Mouse (Mus musculus) kidney, adult 2 months (tissue): ENCODE data around the gene Arid3b. TPM values are rescaled to one million over a fixed set of nuclear protein-coding genes. Genes with fewer than 3 reads are reported as not detected.
A peak's percentile ranks its signal among the peaks of the same experiment; 100 is the strongest.

Source experiments
- DNase-seq: peaks from one replicate; pipeline ENCODE4 v3.0.0; 2021
- H3K27ac ChIP-seq: fragments of 200-500 bp; 2 replicates; pipeline ENCODE4 v1.5.1; 2012; ENCODE audit warnings: low read depth, low read length, control low read depth, inconsistent platforms; ENCODE audit not compliant: insufficient read depth
- H3K27me3 ChIP-seq: fragments of 200-500 bp; replicated peaks from 2 replicates; pipeline ENCODE4 v1.6.1; 2012; ENCODE audit warnings: mild to moderate bottlenecking, moderate library complexity, low read length, inconsistent platforms; ENCODE audit not compliant: control insufficient read depth, insufficient read depth
- H3K36me3 ChIP-seq: fragments of 200-500 bp; 2 replicates; pipeline ENCODE4 v1.6.1; 2012; ENCODE audit warnings: mild to moderate bottlenecking, moderate library complexity, low read length, inconsistent platforms; ENCODE audit not compliant: control insufficient read depth, insufficient read depth
- H3K4me1 ChIP-seq: fragments of 200-500 bp; 2 replicates; pipeline ENCODE4 v1.6.1; 2011; ENCODE audit warnings: low read length; ENCODE audit not compliant: control insufficient read depth, insufficient read depth
- H3K4me3 ChIP-seq: fragments of 200-500 bp; 2 replicates; pipeline ENCODE4 v1.5.1; 2011; ENCODE audit warnings: mild to moderate bottlenecking, low read depth, low read length, control low read depth; ENCODE audit not compliant: insufficient read depth
- CTCF ChIP-seq: fragments of 200-500 bp; conservative IDR thresholded peaks from 2 replicates; pipeline ENCODE4 v1.5.1; 2011; ENCODE audit warnings: low read depth, mild to moderate bottlenecking, control low read depth, low read length, moderate library complexity, mixed read lengths; ENCODE audit not compliant: insufficient read depth, insufficient read length
- POLR2A ChIP-seq: fragments of 200-500 bp; IDR thresholded peaks from one replicate; pipeline ENCODE4 v1.6.1; 2011; ENCODE audit warnings: low read depth, low read length, control low read depth
- WGBS: fragments of 180-500 bp; shearing (Covaris S2); methylation state at CpG from one replicate; pipeline ENCODE4 v1.1.7; 2018; 5-methylcytosine and 5-hydroxymethylcytosine counted together
- polyA plus RNA-seq: library from polyadenylated mRNA; depleted of rRNA; stranded (reverse); fragments of >200 nt; gene quantifications from 2 replicates; pipeline ENCODE4 v1.2.3, GENCODE M21; 2012

Arid3b gene
- polyA plus RNA-seq, 1 experiment, result 5.0 TPM

DNA sequence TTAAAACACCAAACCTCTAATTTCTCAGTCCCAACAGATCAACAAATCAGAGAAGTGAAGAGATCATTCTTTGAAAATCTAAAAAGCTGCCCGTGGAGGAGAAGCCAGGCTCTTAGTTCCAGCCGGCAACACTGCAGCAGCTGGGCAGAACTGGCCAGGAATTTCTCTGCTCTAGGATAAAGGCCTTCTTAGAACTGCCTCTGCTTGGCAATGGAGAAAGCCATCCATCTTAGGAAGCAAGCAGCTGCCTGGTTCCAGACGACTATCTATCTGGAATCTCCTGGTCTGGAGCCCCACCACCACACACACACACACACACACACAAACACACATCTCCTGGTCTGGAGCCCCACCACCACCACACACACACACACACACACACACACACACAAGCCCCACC, 21.7 kb downstream of the Arid3b start:
- Histone ChIP-seq H3K36me3 (no peaks in the 10 kb centered on the region; the same call in 1 of the 2 replicates), H3K4me1 (peaks cover 13% of the 10 kb centered on the region; the same call in 1 of the 2 replicates), H3K27me3 (no peaks in the 10 kb centered on the region), H3K4me3 (no peak overlapping the region), H3K27ac (no peak overlapping the region)
- DNase-seq, result no peak
- WGBS, result 44% methylated on average over 3 of the region's 3 CpGs
- no peak for TF ChIP-seq POLR2A
- TF ChIP-seq CTCF, result no peak

DNA sequence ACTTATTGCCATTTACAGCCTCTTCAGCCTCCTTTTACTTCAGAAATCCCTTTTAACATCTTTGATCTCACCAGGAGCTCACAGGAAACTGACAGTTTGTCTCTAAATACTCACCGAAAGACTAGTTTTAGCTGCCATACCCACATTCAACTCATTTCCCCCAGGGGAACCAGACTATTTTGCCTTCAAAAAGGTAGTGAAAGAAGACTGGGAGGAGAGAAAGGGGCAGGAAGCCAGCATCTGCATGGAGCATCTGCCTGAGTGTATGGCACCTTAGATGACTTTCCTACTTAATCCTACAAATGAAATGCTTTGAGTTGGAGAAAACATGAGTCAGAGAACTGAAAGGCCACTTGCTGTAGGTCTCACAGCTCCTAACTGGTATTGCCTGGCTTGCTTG, 22.6 kb downstream of the Arid3b start:
- Histone ChIP-seq H3K27ac (no peak overlapping the region), H3K4me3 (no peak overlapping the region), H3K36me3 (no peaks in the 10 kb centered on the region; the same call in 1 of the 2 replicates), H3K27me3 (no peaks in the 10 kb centered on the region), H3K4me1 (peaks cover 13% of the 10 kb centered on the region; the same call in 1 of the 2 replicates)
- 76% methylated on average over 1 of the region's 1 CpGs for WGBS
- DNase-seq, result no peak
- no peak for TF ChIP-seq CTCF
- no peak for TF ChIP-seq POLR2A

DNA sequence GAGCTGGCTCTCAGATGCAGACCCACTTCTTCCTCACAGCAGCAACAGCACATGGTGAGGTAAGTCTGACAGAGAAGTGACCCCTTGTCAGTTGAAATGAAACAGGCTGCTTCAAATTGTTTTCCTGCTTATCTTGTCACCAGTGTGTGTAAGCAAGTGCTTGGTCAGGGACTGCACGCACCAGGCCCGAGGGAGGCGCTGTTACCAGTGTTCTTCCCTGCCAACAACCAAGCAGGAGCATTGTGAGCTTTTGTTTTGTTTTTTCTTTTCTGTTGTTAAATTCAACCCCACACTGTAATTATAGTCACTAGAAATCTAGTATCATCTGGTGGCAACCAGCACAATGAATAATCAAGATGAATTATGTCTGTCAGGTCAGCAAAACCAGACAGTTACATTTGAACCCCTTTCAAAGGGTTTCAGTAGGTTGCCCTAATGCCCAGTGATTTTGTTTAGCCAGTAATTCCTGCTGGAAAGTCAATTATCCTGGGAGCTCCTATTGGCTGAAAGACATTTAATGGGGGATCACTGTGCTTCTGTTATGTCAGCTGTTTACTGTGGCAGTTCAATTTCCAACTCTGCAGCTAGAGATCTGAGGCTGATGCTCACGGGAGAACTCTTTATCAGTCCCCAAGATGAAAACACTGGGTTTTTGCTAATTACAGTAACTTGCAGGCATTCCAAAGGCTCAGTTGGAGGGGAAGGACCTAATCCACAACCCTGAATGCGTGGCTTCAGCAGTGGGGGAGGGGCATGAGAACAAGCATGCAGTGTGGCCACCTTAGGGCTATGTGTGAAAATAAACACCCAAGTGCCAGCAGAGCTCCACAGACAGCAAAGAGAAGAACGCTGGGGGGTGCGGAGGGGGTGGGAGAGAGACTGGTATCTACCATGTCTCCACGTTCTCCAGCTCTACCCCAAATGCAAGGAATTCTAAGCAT, 24.5 kb downstream of the Arid3b start:
- Histone ChIP-seq H3K36me3 (no peaks in the 10 kb centered on the region; the same call in 1 of the 2 replicates), H3K4me3 (no peak overlapping the region), H3K4me1 (peaks cover 16% of the 10 kb centered on the region), H3K27me3 (no peaks in the 10 kb centered on the region), H3K27ac (no peak overlapping the region)
- TF ChIP-seq POLR2A (no peak), CTCF (no peak)
- DNase-seq, result no peak
- 52% methylated on average over 8 of the region's 8 CpGs for WGBS

DNA sequence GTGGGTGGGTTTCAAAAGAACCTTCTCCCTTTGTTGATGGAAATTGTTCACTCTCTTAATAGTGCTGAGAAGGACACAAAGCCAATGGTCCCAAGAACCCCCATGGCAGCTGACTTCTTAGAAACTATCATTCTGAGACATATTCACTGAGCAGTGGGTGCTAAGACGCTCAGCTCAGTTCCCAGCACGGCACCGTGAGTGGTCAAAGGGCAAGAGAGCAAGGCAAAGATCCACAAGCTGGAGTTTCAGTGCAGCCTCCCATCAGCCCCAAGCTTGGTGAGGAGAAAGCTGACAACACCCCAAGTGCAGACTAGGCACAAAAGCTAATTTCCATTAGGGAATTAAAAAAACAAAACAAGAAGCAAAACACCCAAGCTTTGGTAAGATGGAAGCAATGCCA, 25.9 kb downstream of the Arid3b start:
- H3K36me3 ChIP-seq, result no peaks in the 10 kb centered on the region; the same call in 1 of the 2 replicates
- H3K27me3 ChIP-seq, result no peaks in the 10 kb centered on the region
- no peak overlapping the region for H3K27ac ChIP-seq
- peak; percentile 77 for DNase-seq
- TF ChIP-seq CTCF (no peak), POLR2A (no peak)
- WGBS, result 56% methylated on average over 3 of the region's 3 CpGs
- H3K4me3 ChIP-seq, result no peak overlapping the region
- peaks cover 22% of the 10 kb centered on the region for H3K4me1 ChIP-seq

DNA sequence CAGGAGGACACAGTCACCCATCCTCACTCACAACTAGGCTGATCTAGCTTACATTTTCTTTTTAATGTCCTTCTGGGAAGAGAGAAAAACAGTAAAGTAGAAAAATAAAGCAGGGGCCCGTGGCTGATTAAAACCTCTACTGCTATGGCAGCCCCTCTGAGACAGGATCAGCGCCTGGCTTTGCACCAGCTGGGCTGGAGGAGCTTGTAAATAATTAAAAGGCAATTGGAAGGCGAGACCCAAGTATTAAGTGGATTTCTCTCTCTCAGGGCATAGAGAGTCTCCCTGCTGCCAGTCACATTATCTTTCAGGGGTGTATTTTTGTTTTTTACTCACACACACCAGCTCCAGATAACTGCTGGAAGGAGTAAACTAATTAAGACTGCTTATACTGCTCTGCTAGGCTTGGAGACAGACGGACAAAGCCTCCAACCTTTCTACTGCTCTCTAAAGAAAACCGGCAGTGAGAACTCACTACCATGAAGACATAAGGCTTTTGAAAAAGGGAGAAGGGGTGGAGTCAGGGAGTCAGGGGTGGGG, 27.8 kb downstream of the Arid3b start:
- peak; percentile 65 for DNase-seq
- Histone ChIP-seq H3K4me3 (no peak overlapping the region), H3K27me3 (no peaks in the 10 kb centered on the region), H3K36me3 (no peaks in the 10 kb centered on the region; the same call in 1 of the 2 replicates), H3K4me1 (peaks cover 25% of the 10 kb centered on the region), H3K27ac (no peak overlapping the region)
- TF ChIP-seq POLR2A, result no peak
- TF ChIP-seq CTCF, result no peak
- 42% methylated on average over 5 of the region's 5 CpGs for WGBS

DNA sequence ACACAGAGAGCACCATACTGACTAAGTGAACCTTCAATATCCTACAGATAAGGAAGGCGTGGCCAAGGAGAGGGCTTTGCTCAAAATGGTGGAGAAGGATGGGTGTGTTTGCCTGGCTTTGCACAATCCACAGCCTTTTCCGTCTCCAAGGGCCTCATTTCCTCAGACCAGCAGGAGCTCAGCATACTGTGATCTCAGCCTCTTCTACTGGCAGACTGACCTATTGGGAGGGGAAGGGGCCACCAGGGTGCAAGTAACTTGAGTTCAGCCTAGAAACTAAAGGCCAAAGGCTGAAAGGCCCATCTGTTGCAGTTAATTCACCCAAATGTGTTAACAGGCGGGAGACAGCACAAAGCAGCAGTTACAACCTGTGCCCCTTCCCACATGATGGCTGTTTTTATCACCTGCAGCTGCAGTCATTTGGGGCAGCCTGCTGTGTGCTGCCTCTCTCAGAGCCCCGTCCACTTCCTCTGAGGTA, 29.4 kb downstream of the Arid3b start:
- 86% methylated on average over 4 of the region's 4 CpGs for WGBS
- TF ChIP-seq POLR2A, result no peak
- TF ChIP-seq CTCF, result no peak

DNA sequence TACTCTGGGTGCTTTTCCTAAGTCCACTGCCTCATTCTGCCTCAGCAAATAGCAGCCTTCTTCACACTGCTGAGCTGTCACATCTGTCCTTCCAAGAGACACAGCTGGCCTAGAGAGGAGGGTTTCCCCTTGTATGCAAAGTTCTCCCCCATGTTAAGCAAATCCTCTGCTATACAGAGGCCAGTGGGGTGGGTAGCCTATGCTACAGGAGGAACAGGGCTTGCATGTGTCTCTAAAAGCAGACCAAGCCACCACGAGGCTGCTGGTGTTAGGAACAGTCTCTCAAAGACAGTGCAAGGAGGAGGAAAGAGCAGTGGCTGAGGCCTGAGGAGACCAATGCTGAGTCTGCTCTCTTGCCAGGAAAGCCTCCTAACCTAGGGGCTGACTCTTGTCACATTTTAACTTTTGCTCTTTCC, 30.5 kb downstream of the Arid3b start:
- TF ChIP-seq CTCF, result no peak
- TF ChIP-seq POLR2A, result no peak
- 26% methylated on average over 1 of the region's 1 CpGs for WGBS
- Histone ChIP-seq H3K36me3 (no peaks in the 10 kb centered on the region; the same call in 1 of the 2 replicates), H3K27me3 (no peaks in the 10 kb centered on the region), H3K4me3 (no peak overlapping the region), H3K4me1 (peaks cover 25% of the 10 kb centered on the region), H3K27ac (no peak overlapping the region)
- DNase-seq, result peak; percentile 64

More for the DNA sequence above, 29.4 kb downstream of the Arid3b start:
- H3K4me3 ChIP-seq, result no peak overlapping the region
- no peak for DNase-seq
- H3K36me3 ChIP-seq, result no peaks in the 10 kb centered on the region; the same call in 1 of the 2 replicates
- peaks cover 25% of the 10 kb centered on the region for H3K4me1 ChIP-seq
- no peaks in the 10 kb centered on the region for H3K27me3 ChIP-seq
- no peak overlapping the region for H3K27ac ChIP-seq
